Mouse (Mus musculus): ENCODE data around the gene Ttll10. TPM values are rescaled to one million over a fixed set of nuclear protein-coding genes. Genes with fewer than 3 reads are reported as not detected.
A peak's percentile ranks its signal among the peaks of the same experiment; 100 is the strongest.

Gene Ttll10
- polyA plus RNA-seq, 1 experiment, result 20.7 TPM

GRCm38 (mm10) chr4:156093758-156094157 lies 34.5 kb upstream of the Ttll10 start:
- DNase-seq, result no peak
- no peaks in the 10 kb centered on the region for H3K27me3 ChIP-seq (replicated peaks; ENCODE audit: control insufficient read depth, insufficient read depth, low read length)
- no peaks in the 10 kb centered on the region for H3K36me3 ChIP-seq (ENCODE audit: control insufficient read depth, insufficient read depth, low read length)
- TF ChIP-seq POLR2A (IDR thresholded peaks at IDR 0.05; ENCODE audit: low read depth, low read length), result no peak
- H3K27ac ChIP-seq (ENCODE audit: insufficient read depth, low read depth, low read length), result no peak overlapping the region
- WGBS, result 87% methylated on average over 5 of the region's 5 CpGs
- peaks cover 11% of the 10 kb centered on the region; the same call in 1 of the 2 replicates for H3K4me1 ChIP-seq (ENCODE audit: control insufficient read depth, insufficient read depth, low read length)
- H3K4me3 ChIP-seq (ENCODE audit: insufficient read depth, low read depth, low read length), result no peak overlapping the region

- H3K36me3 ChIP-seq (ENCODE audit: control insufficient read depth, insufficient read depth, low read length), result no peaks in the 10 kb centered on the region
- no peak overlapping the region for H3K4me3 ChIP-seq (ENCODE audit: insufficient read depth, low read depth, low read length)
- peak overlapping the region; percentile 77 for H3K27ac ChIP-seq (ENCODE audit: insufficient read depth, low read depth, low read length)
- H3K4me1 ChIP-seq (ENCODE audit: control insufficient read depth, insufficient read depth, low read length), result peaks cover 11% of the 10 kb centered on the region; the same call in 1 of the 2 replicates
- TF ChIP-seq POLR2A (IDR thresholded peaks at IDR 0.05; ENCODE audit: low read depth, low read length) (no peak), CTCF (conservative IDR thresholded peaks at IDR 0.05; ENCODE audit: insufficient read depth, insufficient read length, low read depth, low read length) (no peak)
- whole genome bisulfite sequencing, result 31% methylated on average over 1 of the region's 1 CpGs
- no peaks in the 10 kb centered on the region for H3K27me3 ChIP-seq (replicated peaks; ENCODE audit: control insufficient read depth, insufficient read depth, low read length)
- DNase-seq, result peak; percentile 83
Observed at GRCm38 (mm10) chr4:156092765-156093164, 33.6 kb upstream of the Ttll10 start.

- Histone ChIP-seq H3K27ac (ENCODE audit: insufficient read depth, low read depth, low read length) (no peak overlapping the region), H3K4me3 (ENCODE audit: insufficient read depth, low read depth, low read length) (no peak overlapping the region), H3K36me3 (ENCODE audit: control insufficient read depth, insufficient read depth, low read length) (no peaks in the 10 kb centered on the region), H3K27me3 (replicated peaks; ENCODE audit: control insufficient read depth, insufficient read depth, low read length) (no peaks in the 10 kb centered on the region), H3K4me1 (ENCODE audit: control insufficient read depth, insufficient read depth, low read length) (peaks cover 11% of the 10 kb centered on the region; the same call in 1 of the 2 replicates)
- TF ChIP-seq CTCF (conservative IDR thresholded peaks at IDR 0.05; ENCODE audit: insufficient read depth, insufficient read length, low read depth, low read length) (no peak), POLR2A (IDR thresholded peaks at IDR 0.05; ENCODE audit: low read depth, low read length) (no peak)
- DNase-seq, result no peak
- 73% methylated on average over 1 of the region's 1 CpGs for WGBS
Observed at GRCm38 (mm10) chr4:156091236-156091635, 32.0 kb upstream of the Ttll10 start.

GRCm38 (mm10) chr4:156087398-156088087 lies 28.3 kb upstream of the Ttll10 start:
- Histone ChIP-seq H3K27me3 (replicated peaks; ENCODE audit: control insufficient read depth, insufficient read depth, low read length) (no peaks in the 10 kb centered on the region), H3K27ac (ENCODE audit: insufficient read depth, low read depth, low read length) (no peak overlapping the region), H3K4me1 (ENCODE audit: control insufficient read depth, insufficient read depth, low read length) (peaks cover 17% of the 10 kb centered on the region), H3K4me3 (ENCODE audit: insufficient read depth, low read depth, low read length) (no peak overlapping the region), H3K36me3 (ENCODE audit: control insufficient read depth, insufficient read depth, low read length) (no peaks in the 10 kb centered on the region)
- DNase-seq, result no peak
- TF ChIP-seq CTCF (conservative IDR thresholded peaks at IDR 0.05; ENCODE audit: insufficient read depth, insufficient read length, low read depth, low read length) (no peak), POLR2A (IDR thresholded peaks at IDR 0.05; ENCODE audit: low read depth, low read length) (no peak)
- WGBS, result 63% methylated on average over 5 of the region's 5 CpGs

- TF ChIP-seq CTCF (conservative IDR thresholded peaks at IDR 0.05; ENCODE audit: insufficient read depth, insufficient read length, low read depth, low read length) (no peak), POLR2A (IDR thresholded peaks at IDR 0.05; ENCODE audit: low read depth, low read length) (no peak)
- no peak for DNase-seq
- Histone ChIP-seq H3K27ac (ENCODE audit: insufficient read depth, low read depth, low read length) (peak overlapping the region; percentile 96), H3K27me3 (replicated peaks; ENCODE audit: control insufficient read depth, insufficient read depth, low read length) (no peaks in the 10 kb centered on the region), H3K4me1 (ENCODE audit: control insufficient read depth, insufficient read depth, low read length) (peaks cover 20% of the 10 kb centered on the region), H3K4me3 (ENCODE audit: insufficient read depth, low read depth, low read length) (no peak overlapping the region), H3K36me3 (ENCODE audit: control insufficient read depth, insufficient read depth, low read length) (no peaks in the 10 kb centered on the region)
- 87% methylated on average over 8 of the region's 8 CpGs for WGBS
Observed at GRCm38 (mm10) chr4:156085256-156085655, 26.0 kb upstream of the Ttll10 start.

- Histone ChIP-seq H3K4me3 (ENCODE audit: insufficient read depth, low read depth, low read length) (peak overlapping the region; percentile 65), H3K27me3 (replicated peaks; ENCODE audit: control insufficient read depth, insufficient read depth, low read length) (no peaks in the 10 kb centered on the region), H3K27ac (ENCODE audit: insufficient read depth, low read depth, low read length) (peak overlapping the region; percentile 96), H3K4me1 (ENCODE audit: control insufficient read depth, insufficient read depth, low read length) (peaks cover 25% of the 10 kb centered on the region), H3K36me3 (ENCODE audit: control insufficient read depth, insufficient read depth, low read length) (no peaks in the 10 kb centered on the region)
- 30% methylated on average over 9 of the region's 9 CpGs for WGBS
- DNase-seq, result peak; percentile 88
- TF ChIP-seq POLR2A (IDR thresholded peaks at IDR 0.05; ENCODE audit: low read depth, low read length), result no peak
- no peak for TF ChIP-seq CTCF (conservative IDR thresholded peaks at IDR 0.05; ENCODE audit: insufficient read depth, insufficient read length, low read depth, low read length)
Observed at GRCm38 (mm10) chr4:156084096-156084879, 25.1 kb upstream of the Ttll10 start.

GRCm38 (mm10) chr4:156083348-156083747 lies 24.1 kb upstream of the Ttll10 start:
- peaks cover 30% of the 10 kb centered on the region for H3K4me1 ChIP-seq (ENCODE audit: control insufficient read depth, insufficient read depth, low read length)
- H3K4me3 ChIP-seq (ENCODE audit: insufficient read depth, low read depth, low read length), result peak overlapping the region; percentile 65
- H3K36me3 ChIP-seq (ENCODE audit: control insufficient read depth, insufficient read depth, low read length), result no peaks in the 10 kb centered on the region
- H3K27ac ChIP-seq (ENCODE audit: insufficient read depth, low read depth, low read length), result peak overlapping the region; percentile 96
- peak; percentile 95 for DNase-seq
- H3K27me3 ChIP-seq (replicated peaks; ENCODE audit: control insufficient read depth, insufficient read depth, low read length), result no peaks in the 10 kb centered on the region
- TF ChIP-seq CTCF (conservative IDR thresholded peaks at IDR 0.05; ENCODE audit: insufficient read depth, insufficient read length, low read depth, low read length), result no peak
- TF ChIP-seq POLR2A (IDR thresholded peaks at IDR 0.05; ENCODE audit: low read depth, low read length), result no peak
- 27% methylated on average over 5 of the region's 5 CpGs for WGBS
